Mouse (Mus musculus): ENCODE measurements around the gene Lamtor2.

DNA sequence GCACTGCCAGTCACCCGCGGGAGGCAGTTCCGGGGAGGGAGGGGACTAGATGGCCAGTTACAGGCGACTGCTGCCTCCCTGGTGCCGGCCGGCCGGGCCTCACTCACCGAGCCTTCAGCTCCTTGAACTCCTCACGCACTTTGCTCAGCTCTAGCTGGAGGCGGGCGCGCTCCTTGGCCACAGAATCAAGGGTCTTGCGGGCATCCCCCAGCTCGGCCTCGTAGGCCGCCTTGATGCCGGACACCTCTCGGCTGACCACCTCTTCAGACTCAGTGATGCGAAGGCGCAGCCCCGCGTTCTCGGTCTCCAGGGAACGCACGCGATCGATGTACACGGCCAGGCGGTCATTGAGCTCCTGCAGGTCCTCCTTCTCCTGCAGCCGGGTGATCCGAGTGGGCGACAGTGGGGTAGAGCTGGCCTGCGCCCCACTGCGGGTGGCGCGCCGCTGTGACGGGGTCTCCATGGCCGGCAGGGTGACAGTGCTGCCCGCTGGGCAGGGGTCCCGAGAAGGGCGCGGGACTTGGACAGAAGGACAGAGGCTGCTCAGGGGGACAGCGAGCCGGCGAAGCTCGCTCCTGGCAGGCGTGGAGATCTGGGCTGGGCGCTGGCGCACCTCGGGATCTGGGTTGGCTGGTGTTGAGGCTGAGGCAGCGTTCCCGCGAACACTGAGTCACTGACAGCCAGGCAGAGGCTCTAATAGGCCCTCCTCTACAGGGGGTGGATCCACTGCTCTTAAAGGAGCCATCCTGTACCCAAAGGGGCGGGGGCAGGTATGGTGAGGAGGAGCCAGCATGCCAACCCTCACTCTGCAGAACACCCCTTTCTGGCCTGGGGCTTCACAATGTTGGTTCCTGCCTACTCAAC, 50.0 kb downstream of the Lamtor2 start:
- TF ChIP-seq POLR2A (IDR thresholded peaks at IDR 0.05; ENCODE audit: extremely low read depth, insufficient read depth, low read length) (peak; percentile 96), CTCF (IDR thresholded peaks at IDR 0.05; ENCODE audit: low read depth, low read length) (no peak)

All from liver, adult 2 months (tissue).